Mouse (Mus musculus) lung, embryonic 16.5 days (tissue): ENCODE measurements at regions not wholly inside any gene's neighbourhood (a gene's known extent, or its start where the extent isn't known, plus 50 kb on each side); places are given as distances from the start of the nearest gene placed in this dataset.

ENCODE experiments used
- ATAC-seq: fragments of 200-750 bp; cut with Nextera tagmentation; 2 replicates; pipeline ENCODE4 v1.8.0; 2017; ENCODE audit warnings: low read depth, mild to moderate bottlenecking, moderate library complexity
- H3K27ac ChIP-seq: fragments of 300-500 bp; sonication (generic); 2 replicates; pipeline ENCODE4 v1.5.1; 2014; ENCODE audit warnings: mild to moderate bottlenecking, control low read depth, low read length
- H3K27me3 ChIP-seq: fragments of 300-500 bp; sonication (generic); 2 replicates; pipeline ENCODE4 v1.6.1; 2014; ENCODE audit warnings: low read depth, low read length, mixed read lengths; ENCODE audit not compliant: control insufficient read depth, insufficient read depth
- H3K36me3 ChIP-seq: fragments of 300-500 bp; sonication (generic); 2 replicates; pipeline ENCODE4 v1.6.1; 2014; ENCODE audit warnings: low read length; ENCODE audit not compliant: control insufficient read depth, insufficient read depth
- H3K4me1 ChIP-seq: fragments of 300-500 bp; sonication (generic); replicated peaks from 2 replicates; pipeline ENCODE4 v1.6.1; 2014; ENCODE audit warnings: low read length, mixed read lengths; ENCODE audit not compliant: control insufficient read depth, insufficient read depth
- H3K4me2 ChIP-seq: fragments of 300-500 bp; sonication (generic); 2 replicates; pipeline ENCODE4 v1.6.1; 2014; ENCODE audit warnings: low read depth, low read length, control low read depth
- H3K4me3 ChIP-seq: fragments of 300-500 bp; sonication (generic); 2 replicates; pipeline ENCODE4 v1.5.1; 2014; ENCODE audit warnings: mild to moderate bottlenecking, low read length, control low read depth
- H3K9ac ChIP-seq: fragments of 300-500 bp; sonication (generic); 2 replicates; pipeline ENCODE4 v1.6.1; 2014; ENCODE audit warnings: low read length, control low read depth
- H3K9me3 ChIP-seq: fragments of 300-500 bp; sonication (generic); 2 replicates; pipeline ENCODE4 v1.6.1; 2016; ENCODE audit warnings: low read length; ENCODE audit not compliant: control insufficient read depth
- WGBS: fragments of 180-500 bp; shearing (Covaris S2); extraction: QIAGEN DNeasy Blood & Tissue Kit; methylation state at CpG from one replicate; pipeline ENCODE4 v1.1.7; 2014; 5-methylcytosine and 5-hydroxymethylcytosine counted together

- no peak overlapping the region for H3K9ac ChIP-seq
- WGBS = 56% methylated on average over 3 of the region's 3 CpGs
- no peak overlapping the region for H3K4me2 ChIP-seq
- no peaks in the 10 kb centered on the region for H3K4me1 ChIP-seq
- H3K9me3 ChIP-seq = no peaks in the 10 kb centered on the region
- H3K36me3 ChIP-seq = no peaks in the 10 kb centered on the region
- H3K27ac ChIP-seq = no peak overlapping the region
- no peak overlapping the region for H3K4me3 ChIP-seq
- H3K27me3 ChIP-seq = no peaks in the 10 kb centered on the region
- no peak for ATAC-seq
Measured at GRCm38 (mm10) chrX:11924639-11925302, 235.4 kb downstream of the Bcor start.

GRCm38 (mm10) chrX:11926868-11927535 lies 233.2 kb downstream of the Bcor start:
- H3K36me3 ChIP-seq = no peaks in the 10 kb centered on the region
- no peak overlapping the region for H3K4me3 ChIP-seq
- no peak overlapping the region for H3K4me2 ChIP-seq
- ATAC-seq = no peak
- no peaks in the 10 kb centered on the region for H3K9me3 ChIP-seq
- no peaks in the 10 kb centered on the region for H3K4me1 ChIP-seq
- H3K27ac ChIP-seq = no peak overlapping the region
- H3K9ac ChIP-seq = no peak overlapping the region
- WGBS = 44% methylated on average over 10 of the region's 10 CpGs
- H3K27me3 ChIP-seq = no peaks in the 10 kb centered on the region

DNA sequence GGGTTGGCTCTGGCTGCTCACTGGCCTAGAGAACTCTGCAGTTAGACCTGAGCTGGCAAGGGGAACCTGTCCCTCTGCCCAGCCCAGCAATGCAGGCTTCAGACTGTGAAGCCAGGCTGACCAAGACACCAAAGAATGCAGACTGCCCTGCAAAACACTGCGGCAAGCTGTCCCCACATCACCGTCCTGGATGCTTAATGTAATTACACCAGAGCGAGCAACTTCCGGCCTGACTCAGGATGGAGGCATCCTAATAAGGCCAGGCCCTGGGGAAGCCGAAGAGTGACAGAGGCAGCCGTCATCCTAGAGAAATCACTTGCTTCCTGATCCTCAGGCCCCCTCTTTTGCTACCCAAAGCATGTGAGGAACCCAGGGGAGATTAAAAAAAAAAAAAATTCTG lies 230.7 kb downstream of the Bcor start:
- WGBS = 52% methylated on average over 6 of the region's 6 CpGs
- Histone ChIP-seq H3K27ac (no peak overlapping the region), H3K4me3 (no peak overlapping the region), H3K9ac (no peak overlapping the region), H3K4me2 (no peak overlapping the region), H3K9me3 (no peaks in the 10 kb centered on the region), H3K4me1 (no peaks in the 10 kb centered on the region), H3K36me3 (no peaks in the 10 kb centered on the region), H3K27me3 (no peaks in the 10 kb centered on the region)
- no peak for ATAC-seq

DNA sequence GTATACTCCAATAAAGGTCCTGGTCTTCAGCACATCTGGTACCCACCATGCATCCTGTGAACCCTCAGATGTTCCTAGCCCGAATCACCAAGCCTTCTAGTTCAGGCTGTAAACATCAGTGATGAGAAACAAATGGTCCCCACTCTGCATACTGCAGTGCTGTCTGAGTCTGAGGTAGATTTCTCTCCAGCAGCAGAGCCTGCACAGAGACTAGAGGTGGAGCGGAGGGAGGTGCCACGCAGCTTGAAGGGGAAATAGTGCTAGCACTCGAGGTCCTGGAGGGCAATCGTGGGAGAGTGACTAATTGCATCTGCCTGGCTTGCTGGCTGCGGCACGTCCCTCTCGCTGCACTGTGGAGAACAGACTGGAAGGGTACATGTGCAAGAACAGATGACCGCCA lies 228.7 kb downstream of the Bcor start:
- no peak overlapping the region for H3K27ac ChIP-seq
- no peak overlapping the region for H3K4me3 ChIP-seq
- peak; percentile 32; the same call in 1 of the 2 replicates for ATAC-seq

GRCm38 (mm10) chrX:11935337-11935736 lies 224.8 kb downstream of the Bcor start:
- Histone ChIP-seq H3K9ac (no peak overlapping the region), H3K9me3 (no peaks in the 10 kb centered on the region), H3K4me1 (no peaks in the 10 kb centered on the region; the same call in 1 of the 2 replicates), H3K27ac (no peak overlapping the region), H3K4me2 (no peak overlapping the region), H3K4me3 (no peak overlapping the region), H3K36me3 (no peaks in the 10 kb centered on the region), H3K27me3 (no peaks in the 10 kb centered on the region; the same call in 1 of the 2 replicates)
- WGBS = 35% methylated on average over 5 of the region's 5 CpGs
- peak; percentile 83 for ATAC-seq

More for the DNA sequence above, 228.7 kb downstream of the Bcor start:
- WGBS = 44% methylated on average over 9 of the region's 9 CpGs
- no peak overlapping the region for H3K4me2 ChIP-seq
- no peaks in the 10 kb centered on the region for H3K36me3 ChIP-seq
- no peaks in the 10 kb centered on the region for H3K27me3 ChIP-seq
- H3K9me3 ChIP-seq = no peaks in the 10 kb centered on the region
- no peaks in the 10 kb centered on the region; the same call in 1 of the 2 replicates for H3K4me1 ChIP-seq
- no peak overlapping the region for H3K9ac ChIP-seq

GRCm38 (mm10) chrX:11940246-11940645 lies 219.9 kb downstream of the Bcor start:
- no peaks in the 10 kb centered on the region for H3K36me3 ChIP-seq
- H3K4me2 ChIP-seq = no peak overlapping the region
- H3K4me1 ChIP-seq = peaks cover 10% of the 10 kb centered on the region; the same call in 1 of the 2 replicates
- no peak overlapping the region for H3K4me3 ChIP-seq
- ATAC-seq = no peak
- WGBS = 88% methylated on average over 2 of the region's 2 CpGs
- H3K27me3 ChIP-seq = no peaks in the 10 kb centered on the region; the same call in 1 of the 2 replicates
- no peaks in the 10 kb centered on the region for H3K9me3 ChIP-seq
- no peak overlapping the region for H3K27ac ChIP-seq
- H3K9ac ChIP-seq = no peak overlapping the region

- Histone ChIP-seq H3K36me3 (no peaks in the 10 kb centered on the region), H3K9ac (no peak overlapping the region), H3K4me3 (no peak overlapping the region), H3K4me1 (peaks cover 10% of the 10 kb centered on the region; the same call in 1 of the 2 replicates), H3K4me2 (no peak overlapping the region), H3K27me3 (no peaks in the 10 kb centered on the region; the same call in 1 of the 2 replicates), H3K27ac (no peak overlapping the region), H3K9me3 (no peaks in the 10 kb centered on the region)
- WGBS = 27% methylated on average over 10 of the region's 10 CpGs
- peak; percentile 76 for ATAC-seq
Measured at GRCm38 (mm10) chrX:11943367-11943766, 216.8 kb downstream of the Bcor start.

DNA sequence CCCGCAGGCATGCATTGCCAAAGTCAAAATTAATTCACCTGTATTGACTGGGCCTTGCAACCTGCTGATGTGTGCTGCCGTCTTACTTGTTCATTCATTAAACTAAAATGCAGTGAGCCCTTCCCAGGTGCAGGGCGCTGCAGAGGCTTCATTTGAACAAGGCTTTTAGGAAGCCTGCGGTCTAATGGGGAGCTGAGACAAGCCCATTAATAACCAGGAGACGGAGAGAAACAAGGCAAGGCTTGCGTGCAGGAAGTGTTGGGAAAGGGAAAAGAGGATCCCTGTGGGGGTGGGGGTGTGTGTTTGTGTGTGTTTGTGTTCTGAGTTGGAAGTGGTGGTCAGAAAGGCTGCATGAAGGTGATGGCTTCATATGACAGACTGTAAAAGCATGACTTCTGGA lies 215.6 kb downstream of the Bcor start:
- no peak overlapping the region for H3K4me3 ChIP-seq
- no peak for ATAC-seq
- H3K9me3 ChIP-seq = no peaks in the 10 kb centered on the region
- H3K9ac ChIP-seq = no peak overlapping the region
- WGBS = 34% methylated on average over 6 of the region's 6 CpGs
- no peaks in the 10 kb centered on the region; the same call in 1 of the 2 replicates for H3K27me3 ChIP-seq
- no peak overlapping the region for H3K27ac ChIP-seq
- peaks cover 10% of the 10 kb centered on the region; the same call in 1 of the 2 replicates for H3K4me1 ChIP-seq
- H3K4me2 ChIP-seq = no peak overlapping the region
- H3K36me3 ChIP-seq = no peaks in the 10 kb centered on the region

- H3K36me3 ChIP-seq = no peaks in the 10 kb centered on the region
- ATAC-seq = no peak
- no peak overlapping the region for H3K4me3 ChIP-seq
- 33% methylated on average over 1 of the region's 1 CpGs for WGBS
- no peak overlapping the region for H3K9ac ChIP-seq
- peaks cover 10% of the 10 kb centered on the region; the same call in 1 of the 2 replicates for H3K4me1 ChIP-seq
- H3K4me2 ChIP-seq = no peak overlapping the region
- H3K27me3 ChIP-seq = no peaks in the 10 kb centered on the region; the same call in 1 of the 2 replicates
- H3K27ac ChIP-seq = no peak overlapping the region
- no peaks in the 10 kb centered on the region for H3K9me3 ChIP-seq
Measured at GRCm38 (mm10) chrX:11945280-11945679, 214.9 kb downstream of the Bcor start.
